Mouse (Mus musculus) brain, embryonic 18.5 days (tissue): ENCODE measurements around the gene Fcho1.

Experiments used
- DNase-seq: peaks from one replicate; pipeline ENCODE4 v3.0.0-alpha.2; 2012; ENCODE audit warnings: low read depth, low spot score

Gene Fcho1

DNA sequence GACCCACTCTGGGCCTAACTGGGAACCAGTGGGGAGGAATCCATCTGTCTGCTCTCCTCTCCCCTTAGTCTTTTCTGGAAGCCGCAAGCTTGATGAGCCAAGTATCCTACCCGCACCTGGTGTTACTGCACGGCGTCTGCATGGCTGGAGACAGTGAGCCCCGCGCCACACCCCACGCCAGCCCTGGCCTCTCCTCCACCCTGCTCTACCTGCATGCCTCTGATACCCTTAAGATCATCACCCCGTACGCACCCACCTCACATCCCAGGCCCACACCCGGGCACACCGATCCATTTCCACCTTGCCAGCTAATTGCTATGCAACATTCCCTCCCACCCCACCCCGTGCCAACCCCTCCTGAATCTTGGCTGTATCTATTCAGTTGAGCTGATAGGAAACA is 42.7 kb downstream of the Fcho1 start:
- DNase-seq = no peak

DNA sequence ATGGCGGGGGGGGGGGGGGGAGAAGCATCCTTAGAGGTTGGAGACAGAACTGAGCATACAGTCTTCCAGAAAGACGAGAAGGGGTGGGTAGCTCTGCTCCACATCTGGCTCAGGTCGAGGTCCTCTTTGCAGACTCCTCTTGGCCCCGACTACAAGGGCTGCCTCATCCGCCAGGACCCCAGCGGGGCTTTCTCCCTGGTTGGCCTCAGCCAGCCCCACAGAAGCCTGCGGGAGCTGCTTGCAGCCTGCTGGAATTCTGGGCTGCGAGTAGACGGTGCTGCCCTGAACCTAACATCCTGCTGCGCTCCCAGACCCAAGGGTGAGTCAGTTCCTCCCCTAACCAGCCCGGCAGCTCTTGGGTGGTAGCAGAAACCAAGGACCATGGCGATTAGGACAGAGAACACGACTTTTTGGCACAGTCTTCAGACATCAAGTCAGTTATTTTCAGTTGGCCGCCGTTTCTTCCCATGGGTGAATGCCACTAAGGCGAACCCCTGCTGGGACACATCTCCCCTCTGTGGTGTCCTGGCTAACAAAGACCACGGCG is 44.1 kb downstream of the Fcho1 start:
- no peak for DNase-seq

DNA sequence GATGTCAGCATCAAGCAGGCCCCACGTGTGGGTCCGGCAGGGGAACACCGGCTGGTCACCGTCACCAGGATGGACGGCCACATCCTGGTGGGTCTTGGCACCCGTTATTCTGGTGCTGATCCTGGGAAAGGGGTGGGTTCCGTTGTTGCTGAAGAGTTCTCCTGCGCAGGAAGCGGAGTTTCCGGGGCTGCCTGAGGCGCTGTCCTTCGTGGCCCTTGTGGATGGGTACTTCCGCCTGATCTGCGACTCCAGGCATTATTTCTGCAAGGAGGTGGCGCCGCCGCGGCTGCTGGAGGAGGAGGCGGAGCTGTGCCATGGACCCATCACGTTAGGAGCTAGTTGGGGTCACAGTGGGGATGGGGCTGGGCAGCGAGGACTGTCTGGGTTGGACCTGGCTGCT is 45.0 kb downstream of the Fcho1 start:
- DNase-seq = no peak

DNA sequence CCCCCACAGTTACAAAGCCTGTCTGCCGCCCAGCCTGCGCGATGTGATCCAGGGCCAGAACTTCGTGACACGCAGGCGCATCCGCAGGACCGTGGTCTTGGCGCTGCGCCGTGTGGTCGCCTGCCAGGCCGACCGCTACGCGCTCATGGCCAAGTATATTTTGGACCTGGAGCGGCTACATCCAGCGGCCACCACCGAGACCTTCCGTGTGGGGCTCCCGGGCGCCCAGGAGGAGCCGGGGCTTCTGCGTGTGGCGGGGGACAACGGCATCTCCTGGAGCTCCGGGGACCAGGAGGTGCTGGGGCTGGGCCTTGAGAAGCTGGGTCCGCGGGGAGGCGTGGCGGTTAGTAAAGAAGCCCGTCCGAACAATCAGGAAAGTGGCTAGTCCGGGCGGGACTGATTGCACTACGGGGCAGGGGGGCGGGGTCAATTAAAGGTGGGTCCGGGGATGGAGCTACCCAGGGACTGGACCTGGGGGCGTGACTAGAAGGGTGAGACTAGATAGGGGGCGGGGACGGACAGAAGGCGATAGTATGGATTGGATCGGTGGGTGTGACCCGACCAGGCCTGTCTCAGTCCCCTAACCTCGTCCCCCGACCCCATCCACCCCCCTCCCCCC is 45.9 kb downstream of the Fcho1 start:
- no peak for DNase-seq

DNA sequence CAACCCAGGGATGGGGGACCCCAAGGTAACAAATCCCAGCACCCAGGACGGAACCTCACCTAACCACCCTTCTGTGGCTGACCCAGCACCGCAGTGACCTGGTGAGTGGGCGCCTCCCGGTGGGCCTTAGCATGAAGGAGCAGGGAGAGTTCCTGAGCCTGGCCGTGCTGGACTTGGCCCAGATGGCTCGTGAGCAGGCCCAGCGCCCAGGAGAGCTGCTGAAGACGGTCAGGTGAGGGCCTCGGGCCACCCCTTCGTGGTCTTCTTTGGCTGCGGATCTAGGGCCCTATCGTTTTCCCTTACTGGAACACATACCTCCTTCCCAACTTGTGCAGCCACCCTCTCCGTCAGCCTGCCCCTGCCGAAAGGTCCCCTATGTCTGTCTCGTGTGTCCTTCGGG is 46.4 kb downstream of the Fcho1 start:
- no peak for DNase-seq

DNA sequence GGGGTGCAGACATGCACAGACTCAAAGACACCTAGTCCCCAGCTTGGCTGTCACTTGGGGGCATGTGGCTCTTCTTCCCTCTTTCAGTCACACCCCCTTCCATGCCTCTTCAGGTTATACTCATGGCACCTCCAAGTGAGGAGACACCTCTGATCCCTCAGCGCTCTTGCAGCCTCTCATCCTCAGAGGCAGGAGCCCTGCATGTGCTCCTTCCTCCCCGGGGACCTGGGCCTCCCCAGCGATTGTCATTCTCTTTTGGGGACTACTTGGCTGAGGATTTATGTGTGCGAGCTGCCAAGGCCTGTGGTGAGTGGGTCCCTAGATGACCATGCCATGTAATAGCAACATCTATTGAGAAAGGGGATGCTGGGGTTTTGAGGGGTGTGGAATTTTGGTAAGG is 47.3 kb downstream of the Fcho1 start:
- no peak for DNase-seq

DNA sequence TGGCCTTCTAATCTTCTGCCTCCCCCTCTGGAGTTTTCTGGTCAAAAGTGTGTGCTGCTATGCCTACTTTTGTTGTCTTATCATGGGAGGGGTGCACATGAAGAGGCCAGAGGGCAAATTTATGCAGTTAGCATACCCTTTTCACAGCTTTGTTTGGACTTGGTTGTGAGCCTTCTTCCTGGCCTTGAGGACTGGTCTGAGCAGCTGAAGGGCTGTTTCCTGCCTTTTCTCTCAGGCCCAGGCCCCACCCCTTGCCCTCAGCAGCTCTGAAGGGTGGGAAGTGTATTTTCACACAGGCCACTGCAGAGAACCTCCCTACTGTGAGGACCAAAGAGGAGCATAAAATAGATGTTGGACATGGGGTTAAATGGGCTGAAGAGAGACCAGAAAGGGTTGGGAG is 48.0 kb downstream of the Fcho1 start:
- no peak for DNase-seq

DNA sequence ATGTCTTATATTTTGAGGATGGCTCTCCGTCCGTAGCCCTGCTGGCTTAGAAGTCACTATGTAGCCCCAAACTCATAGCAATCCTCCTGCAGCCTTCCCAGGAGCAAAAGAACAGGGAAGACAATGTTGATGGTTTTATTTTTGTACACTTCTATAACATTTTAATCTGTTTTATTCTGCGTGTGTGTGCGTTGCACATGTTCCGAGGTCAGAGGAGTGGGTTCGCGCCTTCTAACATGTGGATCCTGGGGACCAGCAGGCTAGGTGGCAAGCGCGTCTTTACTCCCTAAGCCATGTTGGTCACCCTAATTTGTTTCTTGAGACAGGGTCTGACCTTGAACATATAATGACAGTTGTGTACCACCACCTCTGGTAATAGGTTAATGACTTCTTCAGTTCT is 48.7 kb downstream of the Fcho1 start:
- DNase-seq = no peak

DNA sequence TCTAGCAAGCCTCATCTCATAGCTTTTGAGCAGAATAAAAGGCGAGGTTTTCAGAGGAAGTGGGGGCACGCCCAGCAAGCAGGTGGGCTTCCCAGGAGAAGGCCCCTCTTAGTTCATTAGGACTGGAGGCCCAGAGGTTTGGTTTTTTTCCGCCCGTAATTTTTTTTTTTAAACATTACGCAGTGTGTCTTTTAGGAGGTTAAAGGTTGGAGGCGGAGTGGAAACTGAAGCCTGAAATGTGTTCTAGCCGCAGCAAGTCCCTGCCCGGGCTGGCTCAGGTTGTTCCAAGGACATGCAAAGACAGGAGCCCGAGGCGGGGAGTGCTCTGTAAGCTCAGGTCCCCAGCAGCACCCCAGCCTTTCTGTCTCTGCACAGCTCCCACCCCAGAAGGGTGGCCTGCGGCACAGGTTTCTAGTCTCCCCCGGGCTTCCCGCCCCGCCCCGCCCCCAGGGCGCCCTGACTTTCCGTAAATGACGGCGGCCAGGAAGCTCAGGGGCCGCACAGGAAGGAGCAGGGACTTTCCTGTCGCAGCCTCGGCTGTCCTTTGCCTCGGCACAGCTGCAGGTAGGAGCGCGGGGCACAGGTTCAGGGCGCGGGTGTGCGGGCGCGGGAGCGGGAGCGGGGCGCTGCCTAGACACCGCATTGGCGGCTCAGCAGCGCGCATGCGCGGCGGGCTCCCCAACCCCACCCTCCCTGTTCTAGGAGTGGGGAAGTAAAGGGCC is 49.3 kb downstream of the Fcho1 start, which contains the start of gene Jak3:
Jak3 (plus strand) TSS at position 277 of the 722 bp plus-strand sequence.
- DNase-seq = no peak

DNA sequence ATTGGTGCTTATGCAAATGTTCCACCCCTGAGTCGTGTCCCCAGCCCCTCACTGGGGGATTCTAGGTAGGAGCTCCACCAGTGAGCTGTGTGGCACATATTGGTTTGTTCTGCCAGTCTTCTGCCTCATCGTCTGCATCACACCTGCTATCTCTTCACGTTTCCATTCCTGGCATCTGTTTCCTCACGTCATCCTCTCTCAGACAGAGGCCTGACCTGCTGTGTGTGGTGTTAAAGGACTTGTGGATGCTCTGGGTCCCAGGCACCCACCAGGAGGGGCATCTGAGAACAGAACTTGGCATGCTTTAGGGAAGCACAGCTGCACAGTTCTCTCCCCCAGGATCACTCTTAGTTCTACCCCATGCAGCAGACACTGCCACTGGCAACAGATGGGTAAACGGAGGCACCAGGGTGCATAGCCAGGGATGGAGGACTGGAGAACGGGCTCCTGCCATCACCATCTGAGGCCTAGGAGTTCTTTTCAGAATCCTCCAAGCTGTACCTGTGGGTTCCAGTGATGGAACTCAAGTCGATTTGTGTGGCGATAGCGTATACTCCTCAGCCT is 50.0 kb downstream of the Fcho1 start:
- DNase-seq = no peak

DNA sequence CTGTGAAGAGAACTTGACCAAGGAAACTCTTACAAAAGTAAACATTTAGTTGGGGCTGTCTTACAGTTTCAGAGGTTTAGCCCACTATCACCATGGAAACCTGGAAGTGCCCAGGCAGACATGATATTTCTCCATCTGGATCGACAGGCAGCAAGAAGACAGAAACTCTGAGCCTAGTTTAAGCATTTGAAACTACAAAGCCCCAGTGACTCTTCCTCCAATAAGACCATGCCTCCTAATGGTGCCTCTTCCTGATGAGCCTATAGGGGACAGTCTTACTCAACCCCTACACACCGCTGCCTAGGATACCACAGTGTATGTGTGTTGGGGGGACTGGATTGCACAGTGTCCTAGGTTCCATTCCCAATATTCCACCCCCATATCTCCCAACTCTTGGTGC is 51.4 kb downstream of the Fcho1 start:
- no peak for DNase-seq

DNA sequence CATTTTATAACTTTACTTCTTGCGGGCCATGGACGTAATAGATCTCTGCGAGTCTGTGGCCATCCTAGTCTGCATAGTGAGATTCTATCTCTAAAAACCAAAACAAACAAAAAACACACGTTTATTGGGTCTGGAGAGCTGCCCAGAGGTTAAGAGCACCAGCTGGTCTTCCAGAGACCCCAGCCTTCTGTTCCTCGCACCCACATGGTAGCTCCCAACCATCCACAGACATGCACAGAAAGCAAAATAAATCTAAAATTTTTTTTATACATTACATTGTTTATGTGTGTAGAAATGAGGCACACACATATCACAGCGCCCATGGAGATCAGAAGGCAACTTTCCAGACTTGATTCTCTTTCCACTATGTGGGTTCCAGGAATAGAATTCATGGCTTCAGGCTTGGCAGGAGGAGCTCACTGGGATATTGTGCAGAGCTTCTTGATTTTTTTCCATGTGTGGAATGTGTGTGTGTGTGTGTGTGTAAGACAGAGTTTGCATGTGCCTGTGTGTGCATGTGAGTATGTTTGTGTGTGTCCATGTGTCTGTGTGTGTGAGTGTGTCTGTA is 53.3 kb downstream of the Fcho1 start:
- no peak for DNase-seq

DNA sequence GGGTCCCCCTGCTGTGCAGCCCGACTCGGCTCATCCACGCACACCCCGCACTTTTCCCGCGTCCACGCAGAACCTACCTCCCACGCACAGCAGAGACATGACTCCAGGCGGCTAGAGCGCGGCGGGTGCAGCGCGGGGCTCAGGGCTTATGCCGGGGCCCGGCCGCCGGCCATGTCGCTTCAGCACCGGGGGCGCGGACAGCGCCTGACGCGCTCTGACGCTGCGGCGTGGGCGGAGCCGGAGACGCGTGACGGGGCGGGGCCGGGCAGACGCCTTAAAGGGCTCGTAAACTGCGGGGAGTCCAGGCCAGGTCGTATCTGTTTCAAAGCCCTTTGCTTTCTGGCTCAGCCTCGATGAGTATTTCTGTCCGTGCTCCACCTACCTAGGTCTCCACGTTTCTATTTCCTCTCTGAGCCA is 54.0 kb downstream of the Fcho1 start, which contains the start of gene Unc13a:
Unc13a (minus strand) TSS at position 209 of the 417 bp plus-strand sequence.
- DNase-seq = peak; percentile 79

DNA sequence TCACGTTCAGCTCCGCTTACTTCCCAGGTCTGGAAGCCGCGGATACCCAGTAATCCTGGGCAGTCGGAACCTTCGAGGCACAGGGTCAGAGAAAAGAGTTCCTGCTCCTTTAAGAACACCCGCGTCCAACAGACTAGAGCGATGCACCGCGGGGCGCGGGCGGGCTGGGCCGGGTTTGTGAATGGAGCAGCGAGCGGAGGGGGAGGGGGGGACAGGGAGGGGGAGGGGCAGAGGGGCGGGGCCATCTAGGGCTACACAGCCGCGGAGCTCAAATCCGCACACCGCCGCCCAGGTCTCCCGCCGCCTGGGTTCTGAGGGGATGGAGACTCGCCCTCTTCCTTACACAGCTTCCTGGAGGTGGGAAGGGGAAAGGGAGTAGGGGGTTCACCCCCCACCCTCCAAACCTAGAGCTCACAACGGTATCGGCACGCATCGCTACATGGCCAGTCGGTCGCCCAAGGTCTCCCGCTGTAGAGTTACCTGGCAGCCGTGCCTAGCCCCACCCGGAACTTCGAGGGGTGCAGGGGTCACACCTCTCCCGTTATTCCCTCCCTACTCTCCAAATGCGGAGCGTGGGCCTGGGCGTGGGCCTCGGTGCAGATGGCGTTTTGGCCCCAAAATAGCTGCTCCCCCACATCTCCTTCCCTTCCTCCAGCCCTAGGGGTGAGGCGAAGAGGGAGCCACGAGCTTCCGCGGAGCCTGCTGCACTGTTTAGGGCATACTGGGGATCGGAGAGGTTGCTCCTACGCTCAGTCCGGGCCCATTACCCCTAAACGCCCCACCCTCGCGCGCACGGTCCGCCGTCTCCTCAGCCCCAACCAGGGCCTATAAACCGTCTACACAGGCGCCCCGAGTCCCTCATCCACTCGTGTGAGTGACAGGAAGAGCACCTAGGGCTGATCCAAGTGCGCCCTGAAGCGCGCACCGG is 54.6 kb downstream of the Fcho1 start:
- peak; percentile 70 for DNase-seq

DNA sequence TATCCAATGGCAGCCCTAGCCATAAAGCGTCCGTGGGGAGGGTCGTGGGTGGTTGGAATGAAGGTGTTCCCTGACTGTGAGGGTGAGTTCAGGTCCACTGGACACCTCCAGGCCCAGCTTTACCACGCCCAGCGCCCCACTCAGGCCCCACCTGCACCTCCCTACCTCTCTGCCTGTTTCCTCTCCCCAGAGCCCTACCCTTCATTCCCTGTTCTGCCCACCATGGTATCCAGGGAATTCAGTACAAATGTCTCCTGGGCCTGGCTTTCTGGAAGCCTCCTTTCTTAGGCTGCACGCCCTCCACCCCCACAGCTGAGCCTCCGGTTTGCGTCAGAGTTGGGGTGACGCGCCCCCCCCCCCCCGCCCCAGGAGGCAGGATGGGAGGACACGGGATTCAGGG is 55.3 kb downstream of the Fcho1 start:
- DNase-seq = no peak

DNA sequence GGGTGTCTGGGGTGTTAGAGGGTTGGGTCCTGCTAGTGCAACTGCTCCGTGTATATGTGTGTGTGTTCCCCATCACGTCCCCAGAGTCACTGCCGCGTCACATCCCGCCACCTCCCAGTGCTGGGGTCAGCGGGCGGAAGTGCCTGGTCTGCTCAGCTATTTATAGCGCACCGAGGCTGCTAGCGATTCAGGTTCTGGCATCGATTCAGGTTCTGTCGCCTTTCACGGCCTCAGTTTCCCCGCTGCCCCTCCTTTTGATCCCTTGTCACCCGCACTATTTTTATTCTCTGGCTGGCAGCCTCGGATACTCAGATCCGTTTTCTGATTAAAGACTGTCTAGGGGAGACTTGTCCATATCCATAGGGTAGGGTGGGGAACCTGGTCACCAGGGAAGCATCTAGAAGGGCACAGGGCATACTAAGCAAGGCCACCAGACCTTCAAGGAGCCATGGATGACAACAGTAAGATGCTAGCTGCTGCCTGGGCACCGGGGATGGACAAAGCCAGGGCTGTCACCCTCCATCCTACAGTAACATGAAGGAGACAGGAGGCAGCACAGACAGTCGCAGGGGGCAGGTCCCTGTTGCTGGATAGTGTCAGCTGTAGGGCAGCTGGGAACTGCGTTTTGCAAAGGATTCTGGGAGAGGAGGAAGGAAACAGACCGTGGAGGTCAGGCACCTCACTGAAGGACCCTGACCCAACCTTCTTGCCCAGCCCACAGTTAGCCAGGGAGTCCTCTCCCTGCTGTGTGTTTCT is 57.1 kb downstream of the Fcho1 start:
- no peak for DNase-seq

DNA sequence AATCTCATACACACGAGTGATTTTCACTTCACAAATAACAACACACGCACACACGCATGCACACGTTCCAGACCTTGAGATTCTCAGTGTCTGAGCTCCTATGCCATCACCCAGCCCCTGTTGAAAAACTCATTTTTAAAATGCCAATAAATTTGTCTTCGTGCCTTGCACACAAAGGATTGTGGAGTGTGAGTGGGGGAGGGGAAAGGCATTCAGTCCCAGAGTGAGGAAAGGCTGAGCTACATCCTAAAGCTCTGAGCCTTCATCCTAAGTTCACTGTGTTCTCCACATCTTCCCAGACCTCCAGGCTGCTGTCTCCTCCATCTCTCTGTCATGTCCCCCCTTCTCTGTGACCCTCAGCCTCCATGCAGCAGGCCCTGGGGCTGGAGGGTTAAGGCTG is 58.3 kb downstream of the Fcho1 start:
- no peak for DNase-seq

DNA sequence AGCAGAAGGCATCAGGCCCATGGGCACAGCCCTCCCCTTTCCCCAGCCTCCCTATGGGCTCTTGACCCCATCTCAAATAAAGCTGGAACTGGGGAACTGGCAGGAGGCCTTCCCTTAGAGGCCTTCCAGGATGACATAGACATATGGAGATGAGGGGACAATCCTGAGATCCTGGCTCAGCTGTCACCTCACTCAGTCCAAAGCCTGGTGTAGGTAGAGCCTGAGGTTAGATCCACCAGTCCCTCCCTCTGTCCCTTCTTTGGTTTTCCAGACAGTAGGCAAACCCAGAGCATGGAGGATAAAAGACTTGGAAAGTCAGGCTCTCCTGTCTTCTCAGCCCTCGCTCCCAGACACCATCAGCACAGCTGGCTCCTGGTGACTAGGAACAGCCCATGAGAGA is 58.7 kb downstream of the Fcho1 start:
- no peak for DNase-seq

DNA sequence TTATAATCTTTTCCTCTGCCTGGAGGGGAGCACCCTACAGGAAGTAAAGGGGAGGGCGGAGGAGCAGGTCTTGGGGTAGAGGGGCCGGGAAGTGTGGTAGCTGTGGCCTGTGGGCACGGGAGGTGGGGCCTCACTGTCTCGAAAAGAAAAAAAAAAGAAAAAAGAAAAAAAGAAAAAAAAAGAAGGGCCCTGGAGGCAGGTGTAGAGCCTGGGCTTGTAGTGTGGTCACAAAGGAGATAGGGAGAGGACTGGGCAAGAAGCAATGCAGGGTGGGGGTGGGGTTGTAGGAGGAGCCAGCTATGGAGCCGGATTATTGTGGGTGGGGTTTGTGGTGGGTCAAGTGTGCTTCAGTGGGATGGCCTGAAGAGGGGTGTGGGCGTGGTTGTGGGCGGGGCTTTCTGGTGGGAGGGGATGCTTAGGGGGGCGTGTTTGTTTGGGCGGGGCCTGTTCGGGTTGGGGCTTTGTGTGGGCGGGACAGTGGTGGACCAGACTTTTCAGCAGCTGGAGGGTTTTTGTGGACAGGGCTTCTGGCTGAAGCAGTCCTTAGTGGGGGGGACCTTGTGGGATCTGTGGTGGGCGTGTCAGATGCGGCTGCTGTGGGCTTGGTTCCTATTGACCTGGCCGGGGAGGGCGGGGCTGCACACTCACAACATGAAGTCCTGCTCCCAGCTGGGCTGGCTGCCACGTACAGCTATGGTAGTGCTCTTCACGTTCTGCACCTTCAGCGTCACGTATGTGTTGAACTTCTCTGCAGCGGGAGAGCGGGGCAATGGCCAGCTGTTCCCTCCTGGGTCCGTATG is 60.0 kb downstream of the Fcho1 start:
- no peak for DNase-seq
